Mouse (Mus musculus): Measurements from ENCODE around the gene Fbxw21. TPM values are rescaled to one million over a fixed set of nuclear protein-coding genes. Genes with fewer than 3 reads are reported as not detected.

The Fbxw21 gene
- polyA plus RNA-seq, 1 experiment: not detected

GRCm38 (mm10) chr9:109119571-109119970 lies 42.3 kb downstream of the Fbxw21 start:
- H3K4me1 ChIP-seq (ENCODE audit: control insufficient read depth, insufficient read depth, low read length): no peaks in the 10 kb centered on the region
- H3K36me3 ChIP-seq (ENCODE audit: control insufficient read depth, insufficient read depth, low read length, poor library complexity, severe bottlenecking): peaks cover 10% of the 10 kb centered on the region; the same call in 1 of the 2 replicates
- H3K9me3 ChIP-seq (replicated peaks; ENCODE audit: control insufficient read depth, insufficient read depth, low read length, poor library complexity, severe bottlenecking): no peaks in the 10 kb centered on the region
- no peak for TF ChIP-seq POLR2A (IDR thresholded peaks at IDR 0.05; ENCODE audit: insufficient read depth, low read length)
- no peak for TF ChIP-seq EP300 (IDR thresholded peaks at IDR 0.05; ENCODE audit: insufficient read depth, low read depth, low read length)
- TF ChIP-seq CTCF (IDR thresholded peaks at IDR 0.05; ENCODE audit: low read depth, low read length): no peak
- no peak overlapping the region for H3K9ac ChIP-seq (ENCODE audit: low read depth, poor library complexity, severe bottlenecking)
- H3K27ac ChIP-seq (ENCODE audit: insufficient read depth, low read length): no peak overlapping the region
- H3K4me3 ChIP-seq (ENCODE audit: low read depth, low read length): no peak overlapping the region
- no peaks in the 10 kb centered on the region for H3K27me3 ChIP-seq (ENCODE audit: control insufficient read depth, insufficient read depth, low read length, poor library complexity, severe bottlenecking)

- H3K4me1 ChIP-seq (ENCODE audit: control insufficient read depth, insufficient read depth, low read length): no peaks in the 10 kb centered on the region
- no peak overlapping the region for H3K9ac ChIP-seq (ENCODE audit: low read depth, poor library complexity, severe bottlenecking)
- no peaks in the 10 kb centered on the region for H3K27me3 ChIP-seq (ENCODE audit: control insufficient read depth, insufficient read depth, low read length, poor library complexity, severe bottlenecking)
- H3K9me3 ChIP-seq (replicated peaks; ENCODE audit: control insufficient read depth, insufficient read depth, low read length, poor library complexity, severe bottlenecking): no peaks in the 10 kb centered on the region
- H3K36me3 ChIP-seq (ENCODE audit: control insufficient read depth, insufficient read depth, low read length, poor library complexity, severe bottlenecking): peaks cover 14% of the 10 kb centered on the region; the same call in 1 of the 2 replicates
- TF ChIP-seq EP300 (IDR thresholded peaks at IDR 0.05; ENCODE audit: insufficient read depth, low read depth, low read length) (no peak), CTCF (IDR thresholded peaks at IDR 0.05; ENCODE audit: low read depth, low read length) (no peak), POLR2A (IDR thresholded peaks at IDR 0.05; ENCODE audit: insufficient read depth, low read length) (no peak)
- no peak overlapping the region for H3K4me3 ChIP-seq (ENCODE audit: low read depth, low read length)
- no peak overlapping the region for H3K27ac ChIP-seq (ENCODE audit: insufficient read depth, low read length)
Measured at GRCm38 (mm10) chr9:109118106-109118505, 43.7 kb downstream of the Fbxw21 start.

GRCm38 (mm10) chr9:109116205-109116604 lies 45.6 kb downstream of the Fbxw21 start:
- no peak overlapping the region for H3K9ac ChIP-seq (ENCODE audit: low read depth, poor library complexity, severe bottlenecking)
- TF ChIP-seq EP300 (IDR thresholded peaks at IDR 0.05; ENCODE audit: insufficient read depth, low read depth, low read length) (no peak), CTCF (IDR thresholded peaks at IDR 0.05; ENCODE audit: low read depth, low read length) (no peak), POLR2A (IDR thresholded peaks at IDR 0.05; ENCODE audit: insufficient read depth, low read length) (no peak)
- H3K27me3 ChIP-seq (ENCODE audit: control insufficient read depth, insufficient read depth, low read length, poor library complexity, severe bottlenecking): no peaks in the 10 kb centered on the region
- peaks cover 14% of the 10 kb centered on the region; the same call in 1 of the 2 replicates for H3K36me3 ChIP-seq (ENCODE audit: control insufficient read depth, insufficient read depth, low read length, poor library complexity, severe bottlenecking)
- no peak overlapping the region for H3K27ac ChIP-seq (ENCODE audit: insufficient read depth, low read length)
- no peaks in the 10 kb centered on the region for H3K4me1 ChIP-seq (ENCODE audit: control insufficient read depth, insufficient read depth, low read length)
- H3K9me3 ChIP-seq (replicated peaks; ENCODE audit: control insufficient read depth, insufficient read depth, low read length, poor library complexity, severe bottlenecking): no peaks in the 10 kb centered on the region
- no peak overlapping the region for H3K4me3 ChIP-seq (ENCODE audit: low read depth, low read length)

GRCm38 (mm10) chr9:109114871-109115270 lies 47.0 kb downstream of the Fbxw21 start:
- Histone ChIP-seq H3K27ac (ENCODE audit: insufficient read depth, low read length) (no peak overlapping the region), H3K4me1 (ENCODE audit: control insufficient read depth, insufficient read depth, low read length) (no peaks in the 10 kb centered on the region), H3K36me3 (ENCODE audit: control insufficient read depth, insufficient read depth, low read length, poor library complexity, severe bottlenecking) (peaks cover 14% of the 10 kb centered on the region; the same call in 1 of the 2 replicates), H3K9ac (ENCODE audit: low read depth, poor library complexity, severe bottlenecking) (no peak overlapping the region), H3K9me3 (replicated peaks; ENCODE audit: control insufficient read depth, insufficient read depth, low read length, poor library complexity, severe bottlenecking) (peaks cover 1% of the 10 kb centered on the region; the same call in 1 of the 2 replicates), H3K4me3 (ENCODE audit: low read depth, low read length) (no peak overlapping the region), H3K27me3 (ENCODE audit: control insufficient read depth, insufficient read depth, low read length, poor library complexity, severe bottlenecking) (no peaks in the 10 kb centered on the region)
- TF ChIP-seq CTCF (IDR thresholded peaks at IDR 0.05; ENCODE audit: low read depth, low read length) (no peak), EP300 (IDR thresholded peaks at IDR 0.05; ENCODE audit: insufficient read depth, low read depth, low read length) (no peak), POLR2A (IDR thresholded peaks at IDR 0.05; ENCODE audit: insufficient read depth, low read length) (no peak)

- H3K4me1 ChIP-seq (ENCODE audit: control insufficient read depth, insufficient read depth, low read length): no peaks in the 10 kb centered on the region
- peaks cover 17% of the 10 kb centered on the region; the same call in 1 of the 2 replicates for H3K36me3 ChIP-seq (ENCODE audit: control insufficient read depth, insufficient read depth, low read length, poor library complexity, severe bottlenecking)
- H3K9ac ChIP-seq (ENCODE audit: low read depth, poor library complexity, severe bottlenecking): no peak overlapping the region
- H3K27me3 ChIP-seq (ENCODE audit: control insufficient read depth, insufficient read depth, low read length, poor library complexity, severe bottlenecking): no peaks in the 10 kb centered on the region
- TF ChIP-seq CTCF (IDR thresholded peaks at IDR 0.05; ENCODE audit: low read depth, low read length) (no peak), EP300 (IDR thresholded peaks at IDR 0.05; ENCODE audit: insufficient read depth, low read depth, low read length) (no peak), POLR2A (IDR thresholded peaks at IDR 0.05; ENCODE audit: insufficient read depth, low read length) (no peak)
- H3K9me3 ChIP-seq (replicated peaks; ENCODE audit: control insufficient read depth, insufficient read depth, low read length, poor library complexity, severe bottlenecking): peaks cover 6% of the 10 kb centered on the region; the same call in 1 of the 2 replicates
- no peak overlapping the region for H3K4me3 ChIP-seq (ENCODE audit: low read depth, low read length)
- no peak overlapping the region for H3K27ac ChIP-seq (ENCODE audit: insufficient read depth, low read length)
Measured at GRCm38 (mm10) chr9:109114276-109114675, 47.6 kb downstream of the Fbxw21 start.

GRCm38 (mm10) chr9:109113331-109113730 lies 48.5 kb downstream of the Fbxw21 start:
- Histone ChIP-seq H3K27me3 (ENCODE audit: control insufficient read depth, insufficient read depth, low read length, poor library complexity, severe bottlenecking) (no peaks in the 10 kb centered on the region), H3K9me3 (replicated peaks; ENCODE audit: control insufficient read depth, insufficient read depth, low read length, poor library complexity, severe bottlenecking) (peaks cover 6% of the 10 kb centered on the region; the same call in 1 of the 2 replicates), H3K9ac (ENCODE audit: low read depth, poor library complexity, severe bottlenecking) (no peak overlapping the region), H3K27ac (ENCODE audit: insufficient read depth, low read length) (no peak overlapping the region), H3K4me1 (ENCODE audit: control insufficient read depth, insufficient read depth, low read length) (no peaks in the 10 kb centered on the region), H3K4me3 (ENCODE audit: low read depth, low read length) (no peak overlapping the region), H3K36me3 (ENCODE audit: control insufficient read depth, insufficient read depth, low read length, poor library complexity, severe bottlenecking) (peaks cover 17% of the 10 kb centered on the region; the same call in 1 of the 2 replicates)
- TF ChIP-seq POLR2A (IDR thresholded peaks at IDR 0.05; ENCODE audit: insufficient read depth, low read length): no peak
- no peak for TF ChIP-seq EP300 (IDR thresholded peaks at IDR 0.05; ENCODE audit: insufficient read depth, low read depth, low read length)
- TF ChIP-seq CTCF (IDR thresholded peaks at IDR 0.05; ENCODE audit: low read depth, low read length): no peak
